Mouse (Mus musculus) embryonic facial prominence, embryonic 12.5 days (tissue): ENCODE data around the gene Banp. TPM values are rescaled to one million over a fixed set of nuclear protein-coding genes. Genes with fewer than 3 reads are reported as not detected.

Experiments used
- ATAC-seq: fragments of 200-750 bp; cut with Nextera tagmentation; 2 replicates; pipeline ENCODE4 v1.8.0; 2017; ENCODE audit not compliant: insufficient number of reproducible peaks, insufficient read depth, low FRiP score, low TSS enrichment
- H3K27ac ChIP-seq: fragments of 300-500 bp; sonication (generic); 2 replicates; pipeline ENCODE4 v1.5.1; 2016; ENCODE audit warnings: mild to moderate bottlenecking
- H3K27me3 ChIP-seq: fragments of 300-500 bp; sonication (generic); 2 replicates; pipeline ENCODE4 v1.6.1; 2016; ENCODE audit warnings: mild to moderate bottlenecking, moderate library complexity
- H3K36me3 ChIP-seq: fragments of 300-500 bp; sonication (generic); 2 replicates; pipeline ENCODE4 v1.6.1; 2016; ENCODE audit warnings: mild to moderate bottlenecking
- H3K4me1 ChIP-seq: fragments of 300-500 bp; sonication (generic); 2 replicates; pipeline ENCODE4 v1.6.1; 2016
- H3K4me2 ChIP-seq: fragments of 300-500 bp; sonication (generic); replicated peaks from 2 replicates; pipeline ENCODE4 v1.6.1; 2016; ENCODE audit warnings: mild to moderate bottlenecking, moderate library complexity
- H3K4me3 ChIP-seq: fragments of 300-500 bp; sonication (generic); 2 replicates; pipeline ENCODE4 v1.5.1; 2016; ENCODE audit warnings: mild to moderate bottlenecking
- H3K9ac ChIP-seq: fragments of 300-500 bp; sonication (generic); 2 replicates; pipeline ENCODE4 v1.6.1; 2016; ENCODE audit warnings: mild to moderate bottlenecking, moderate library complexity
- H3K9me3 ChIP-seq: fragments of 300-500 bp; sonication (generic); 2 replicates; pipeline ENCODE4 v1.6.1; 2016; ENCODE audit warnings: mild to moderate bottlenecking, moderate library complexity
- whole genome bisulfite sequencing: fragments of 180-500 bp; shearing (Covaris S2); methylation state at CpG from one replicate; pipeline ENCODE4 v1.1.7; 2016; 5-methylcytosine and 5-hydroxymethylcytosine counted together
- polyA plus RNA-seq: library from polyadenylated mRNA; unstranded; fragments of >200 nt; fragmentation: Nextera tagmentation; extraction: Ambion mirVana; gene quantifications from 2 replicates; pipeline ENCODE4 v1.2.1, GENCODE M21; 2016

Banp gene
- polyA plus RNA-seq, 1 experiment from 2014 or later: 46.0 TPM

GRCm38 (mm10) chr8:121909663-121910062, 39.9 kb upstream of the Banp start:
- Histone ChIP-seq H3K4me2 (no peak overlapping the region), H3K27ac (no peak overlapping the region), H3K4me3 (no peak overlapping the region), H3K4me1 (peaks cover 18% of the 10 kb centered on the region), H3K36me3 (no peaks in the 10 kb centered on the region), H3K9ac (no peak overlapping the region), H3K9me3 (no peaks in the 10 kb centered on the region), H3K27me3 (no peaks in the 10 kb centered on the region)
- ATAC-seq: no peak
- 11% methylated on average over 6 of the region's 6 CpGs for WGBS

GRCm38 (mm10) chr8:121911400-121911799, 38.1 kb upstream of the Banp start:
- Histone ChIP-seq H3K27ac (no peak overlapping the region), H3K4me2 (no peak overlapping the region), H3K36me3 (no peaks in the 10 kb centered on the region), H3K4me3 (no peak overlapping the region), H3K9ac (no peak overlapping the region), H3K27me3 (no peaks in the 10 kb centered on the region), H3K9me3 (no peaks in the 10 kb centered on the region), H3K4me1 (peaks cover 11% of the 10 kb centered on the region)
- ATAC-seq: no peak
- WGBS: 86% methylated on average over 6 of the region's 6 CpGs

GRCm38 (mm10) chr8:121911987-121912386, 37.6 kb upstream of the Banp start:
- H3K9me3 ChIP-seq: no peaks in the 10 kb centered on the region
- no peak for ATAC-seq
- H3K9ac ChIP-seq: no peak overlapping the region
- H3K27me3 ChIP-seq: no peaks in the 10 kb centered on the region
- no peak overlapping the region for H3K4me3 ChIP-seq
- no peak overlapping the region for H3K4me2 ChIP-seq
- WGBS: 75% methylated on average over 7 of the region's 7 CpGs
- no peak overlapping the region for H3K27ac ChIP-seq
- H3K36me3 ChIP-seq: no peaks in the 10 kb centered on the region
- peaks cover 9% of the 10 kb centered on the region for H3K4me1 ChIP-seq

- 72% methylated on average over 3 of the region's 3 CpGs for WGBS
- no peaks in the 10 kb centered on the region for H3K9me3 ChIP-seq
- no peak overlapping the region for H3K27ac ChIP-seq
Measured at GRCm38 (mm10) chr8:121912831-121913230, 36.7 kb upstream of the Banp start.

GRCm38 (mm10) chr8:121913378-121913777, 36.2 kb upstream of the Banp start:
- H3K4me3 ChIP-seq: no peak overlapping the region

More at GRCm38 (mm10) chr8:121912831-121913230, 36.7 kb upstream of the Banp start:
- no peak for ATAC-seq
- H3K4me3 ChIP-seq: no peak overlapping the region
- H3K36me3 ChIP-seq: no peaks in the 10 kb centered on the region
- H3K9ac ChIP-seq: no peak overlapping the region
- no peak overlapping the region for H3K4me2 ChIP-seq
- peaks cover 7% of the 10 kb centered on the region for H3K4me1 ChIP-seq
- no peaks in the 10 kb centered on the region for H3K27me3 ChIP-seq

GRCm38 (mm10) chr8:121919158-121919557, 30.4 kb upstream of the Banp start:
- H3K27ac ChIP-seq: no peak overlapping the region
- no peak for ATAC-seq
- H3K4me1 ChIP-seq: peaks cover 10% of the 10 kb centered on the region; the same call in 1 of the 2 replicates
- no peaks in the 10 kb centered on the region for H3K27me3 ChIP-seq
- 76% methylated on average over 4 of the region's 4 CpGs for WGBS
- H3K36me3 ChIP-seq: no peaks in the 10 kb centered on the region
- H3K4me3 ChIP-seq: no peak overlapping the region
- H3K4me2 ChIP-seq: no peak overlapping the region
- no peaks in the 10 kb centered on the region for H3K9me3 ChIP-seq
- H3K9ac ChIP-seq: no peak overlapping the region

More at GRCm38 (mm10) chr8:121913378-121913777, 36.2 kb upstream of the Banp start:
- WGBS: 85% methylated on average over 8 of the region's 8 CpGs
- H3K9ac ChIP-seq: no peak overlapping the region
- H3K27ac ChIP-seq: no peak overlapping the region
- no peaks in the 10 kb centered on the region for H3K36me3 ChIP-seq
- no peaks in the 10 kb centered on the region for H3K27me3 ChIP-seq
- ATAC-seq: no peak
- H3K9me3 ChIP-seq: no peaks in the 10 kb centered on the region
- no peak overlapping the region for H3K4me2 ChIP-seq
- peaks cover 1% of the 10 kb centered on the region; the same call in 1 of the 2 replicates for H3K4me1 ChIP-seq

GRCm38 (mm10) chr8:121919731-121920130, 29.8 kb upstream of the Banp start:
- Histone ChIP-seq H3K36me3 (no peaks in the 10 kb centered on the region), H3K27me3 (no peaks in the 10 kb centered on the region), H3K27ac (no peak overlapping the region), H3K4me2 (no peak overlapping the region), H3K4me3 (no peak overlapping the region), H3K9ac (no peak overlapping the region), H3K4me1 (peaks cover 10% of the 10 kb centered on the region; the same call in 1 of the 2 replicates), H3K9me3 (no peaks in the 10 kb centered on the region)
- 0 out of 2 replicates have a peak, but pooled peaks have one; percentile 49 for ATAC-seq
- WGBS: 38% methylated on average over 3 of the region's 3 CpGs

GRCm38 (mm10) chr8:121921582-121921981, 28.0 kb upstream of the Banp start:
- no peak for ATAC-seq
- H3K9me3 ChIP-seq: no peaks in the 10 kb centered on the region
- WGBS: 79% methylated on average over 8 of the region's 8 CpGs
- no peak overlapping the region for H3K4me3 ChIP-seq
- no peaks in the 10 kb centered on the region for H3K36me3 ChIP-seq
- H3K27me3 ChIP-seq: no peaks in the 10 kb centered on the region
- H3K4me1 ChIP-seq: peaks cover 10% of the 10 kb centered on the region; the same call in 1 of the 2 replicates
- no peak overlapping the region for H3K4me2 ChIP-seq
- no peak overlapping the region for H3K9ac ChIP-seq
- no peak overlapping the region for H3K27ac ChIP-seq

GRCm38 (mm10) chr8:121922101-121922500, 27.4 kb upstream of the Banp start:
- H3K27me3 ChIP-seq: no peaks in the 10 kb centered on the region
- H3K4me2 ChIP-seq: no peak overlapping the region
- no peak overlapping the region for H3K27ac ChIP-seq
- 56% methylated on average over 8 of the region's 8 CpGs for WGBS
- no peak overlapping the region for H3K4me3 ChIP-seq
- no peak for ATAC-seq
- no peaks in the 10 kb centered on the region for H3K36me3 ChIP-seq
- H3K9me3 ChIP-seq: no peaks in the 10 kb centered on the region
- no peak overlapping the region for H3K9ac ChIP-seq
- peaks cover 10% of the 10 kb centered on the region; the same call in 1 of the 2 replicates for H3K4me1 ChIP-seq

- Histone ChIP-seq H3K9ac (no peak overlapping the region), H3K4me2 (no peak overlapping the region), H3K4me1 (peaks cover 8% of the 10 kb centered on the region; the same call in 1 of the 2 replicates), H3K27me3 (no peaks in the 10 kb centered on the region), H3K4me3 (no peak overlapping the region), H3K27ac (no peak overlapping the region), H3K36me3 (no peaks in the 10 kb centered on the region), H3K9me3 (no peaks in the 10 kb centered on the region)
- no peak for ATAC-seq
- 77% methylated on average over 5 of the region's 5 CpGs for WGBS
Measured at GRCm38 (mm10) chr8:121924681-121925080, 24.9 kb upstream of the Banp start.

- Histone ChIP-seq H3K9ac (no peak overlapping the region), H3K4me3 (no peak overlapping the region), H3K27ac (no peak overlapping the region), H3K9me3 (no peaks in the 10 kb centered on the region), H3K4me2 (no peak overlapping the region), H3K4me1 (peaks cover 5% of the 10 kb centered on the region; the same call in 1 of the 2 replicates), H3K36me3 (no peaks in the 10 kb centered on the region), H3K27me3 (no peaks in the 10 kb centered on the region)
- ATAC-seq: no peak
- 30% methylated on average over 10 of the region's 10 CpGs for WGBS
Measured at GRCm38 (mm10) chr8:121925624-121926023, 23.9 kb upstream of the Banp start.

- Histone ChIP-seq H3K27me3 (no peaks in the 10 kb centered on the region), H3K4me3 (no peak overlapping the region), H3K36me3 (no peaks in the 10 kb centered on the region), H3K9ac (no peak overlapping the region), H3K4me2 (no peak overlapping the region), H3K4me1 (peaks cover 5% of the 10 kb centered on the region; the same call in 1 of the 2 replicates), H3K27ac (no peak overlapping the region), H3K9me3 (no peaks in the 10 kb centered on the region)
- no peak for ATAC-seq
- 67% methylated on average over 8 of the region's 8 CpGs for whole genome bisulfite sequencing
Measured at GRCm38 (mm10) chr8:121926266-121926665, 23.3 kb upstream of the Banp start.
